Mouse (Mus musculus): ENCODE data around the gene Cd48. TPM values are rescaled to one million over a fixed set of nuclear protein-coding genes. Genes with fewer than 3 reads are reported as not detected.

The Cd48 gene
- total RNA-seq (2017): 104 and 153 TPM in 2 replicates

DNA sequence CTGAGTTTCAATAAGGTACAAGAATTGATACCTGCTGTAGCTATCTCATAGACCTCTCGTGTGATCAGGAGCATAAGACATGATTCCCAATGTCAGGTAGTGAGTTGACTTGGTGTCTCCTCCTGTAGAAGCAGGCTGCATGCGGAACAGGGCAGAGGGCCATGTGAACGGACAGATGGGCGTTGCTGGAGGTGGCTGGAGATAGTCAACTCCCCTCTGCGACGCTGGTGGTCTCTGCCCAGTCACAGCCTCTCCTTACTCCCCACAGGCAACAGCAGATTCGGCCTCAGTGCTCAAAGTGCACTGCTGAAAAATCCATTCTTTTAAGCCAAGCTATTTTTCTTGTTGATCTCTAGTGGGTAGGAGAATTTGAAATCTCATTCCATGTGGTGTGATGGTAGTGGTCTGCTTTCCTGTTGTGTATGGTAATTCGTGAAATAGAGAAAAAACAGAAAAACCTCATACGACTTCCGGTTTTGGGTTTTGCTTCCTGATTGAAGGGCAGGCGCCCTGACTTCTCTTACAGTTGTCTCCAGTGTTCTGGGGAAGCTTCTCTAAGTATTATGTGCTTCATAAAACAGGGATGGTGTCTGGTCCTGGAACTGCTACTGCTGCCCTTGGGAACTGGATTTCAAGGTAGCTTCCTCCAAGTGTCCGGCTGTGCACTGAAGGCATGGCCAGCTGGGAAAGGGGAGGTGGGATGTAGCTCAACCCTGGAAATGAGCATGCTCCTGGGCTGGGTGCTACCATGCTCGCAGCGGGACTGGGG, at the start of gene Cd48:
Gene Cd48, plus strand, starts transcription at position 479 of the 769 bp plus-strand sequence.
- ATAC-seq (replicated peaks; ENCODE audit: low read depth, poor library complexity, severe bottlenecking): peak; percentile 68

DNA sequence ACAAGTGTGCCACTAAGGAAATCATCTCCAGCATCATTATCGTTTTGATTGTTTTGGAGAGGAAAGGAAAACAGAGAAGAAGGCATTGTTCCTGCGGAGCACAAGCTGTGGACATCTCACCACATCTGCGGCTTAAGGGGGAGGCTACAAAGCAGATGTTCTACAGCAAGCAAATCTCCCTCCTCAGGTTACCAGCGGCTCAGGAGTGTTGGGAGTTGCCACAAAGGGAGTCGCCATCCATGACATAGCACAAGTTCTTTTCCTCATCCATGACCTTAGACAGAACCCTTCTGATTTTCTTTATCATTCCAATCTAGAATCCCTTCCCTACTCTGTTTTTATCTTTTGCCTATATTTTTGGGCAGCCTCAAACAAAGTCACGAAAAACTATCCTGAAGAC, 46.1 kb upstream of the Cd48 start:
- no peak for ATAC-seq (replicated peaks; ENCODE audit: low read depth, poor library complexity, severe bottlenecking)

DNA sequence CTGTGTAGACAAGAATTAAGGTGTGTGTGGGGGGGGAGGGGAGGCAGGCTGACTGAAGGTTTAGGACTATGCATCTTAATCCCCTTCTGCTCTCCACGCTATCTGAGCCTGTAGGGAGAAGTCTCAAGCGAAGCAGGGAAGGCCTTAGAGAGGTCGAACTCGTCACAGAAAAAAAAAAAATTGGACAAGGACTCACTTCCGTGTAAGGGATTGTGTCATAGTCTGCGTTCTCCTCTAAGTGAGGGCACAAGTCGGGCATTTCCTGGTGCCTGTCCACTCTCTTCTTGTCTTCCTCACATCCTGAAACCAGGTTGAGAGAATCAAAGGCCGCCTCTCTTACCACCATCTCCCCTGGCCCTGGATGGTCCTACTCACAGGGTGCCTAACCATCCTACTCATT, 44.7 kb upstream of the Cd48 start:
- ATAC-seq (replicated peaks; ENCODE audit: low read depth, poor library complexity, severe bottlenecking): no peak

DNA sequence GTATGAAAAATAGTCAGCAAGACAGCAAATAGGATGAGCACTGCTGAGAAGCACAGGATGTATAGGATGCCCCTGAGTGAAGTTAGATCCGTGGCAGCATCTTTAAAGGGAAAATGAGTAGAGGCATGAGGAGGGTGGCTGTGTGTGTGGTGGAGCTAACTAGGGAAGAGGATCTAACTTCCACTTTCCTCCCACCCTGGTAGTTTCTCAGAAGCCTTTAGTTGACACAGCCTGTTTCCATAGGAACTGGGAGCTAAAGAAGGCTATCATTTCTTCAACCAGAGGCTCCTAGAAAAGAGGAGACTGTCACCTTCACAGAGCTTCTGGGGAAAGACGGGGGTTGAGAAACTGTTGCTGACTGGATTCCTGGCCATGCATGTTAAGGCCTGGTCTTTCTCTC, 43.1 kb upstream of the Cd48 start:
- no peak for ATAC-seq (replicated peaks; ENCODE audit: low read depth, poor library complexity, severe bottlenecking)

DNA sequence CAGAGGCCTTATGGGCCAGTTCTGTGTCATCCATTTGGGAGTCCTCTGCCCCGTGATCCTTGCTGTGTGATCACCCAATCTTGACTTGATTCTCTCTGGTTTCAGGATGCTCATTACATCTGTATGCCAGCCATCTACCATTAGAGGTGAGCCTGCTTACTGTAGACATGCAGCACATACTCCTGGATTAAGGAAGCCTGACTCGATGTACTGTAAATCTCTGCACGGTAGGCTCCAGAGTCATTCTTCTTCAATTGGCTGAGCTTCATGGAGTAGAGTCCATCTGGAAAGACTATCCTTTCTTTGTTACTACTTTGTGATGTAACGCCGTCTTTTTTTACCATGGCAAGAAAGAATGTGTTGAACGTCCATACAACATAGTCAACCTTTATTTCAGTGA, 41.0 kb upstream of the Cd48 start:
- no peak for ATAC-seq (replicated peaks; ENCODE audit: low read depth, poor library complexity, severe bottlenecking)

DNA sequence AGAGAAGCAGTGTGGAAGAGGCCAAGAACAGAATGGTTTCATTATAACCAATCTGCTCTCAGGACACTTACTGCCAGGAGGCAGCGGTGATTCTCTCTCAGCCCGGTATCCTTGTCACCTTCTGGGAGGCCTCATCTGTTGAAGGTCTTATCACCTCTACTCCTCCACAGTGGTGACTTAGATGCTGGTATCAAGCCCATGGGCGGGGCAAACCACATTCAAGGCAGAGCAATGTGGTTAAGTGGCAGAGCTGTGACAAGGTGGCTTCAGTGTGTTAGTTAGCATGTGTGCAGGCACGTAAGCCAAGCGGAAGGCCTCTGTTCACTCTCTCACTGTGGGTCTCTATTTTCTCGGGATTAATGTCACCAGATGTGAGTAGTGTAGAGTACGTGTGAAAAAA, 38.2 kb upstream of the Cd48 start:
- ATAC-seq (replicated peaks; ENCODE audit: low read depth, poor library complexity, severe bottlenecking): peak; percentile 92

DNA sequence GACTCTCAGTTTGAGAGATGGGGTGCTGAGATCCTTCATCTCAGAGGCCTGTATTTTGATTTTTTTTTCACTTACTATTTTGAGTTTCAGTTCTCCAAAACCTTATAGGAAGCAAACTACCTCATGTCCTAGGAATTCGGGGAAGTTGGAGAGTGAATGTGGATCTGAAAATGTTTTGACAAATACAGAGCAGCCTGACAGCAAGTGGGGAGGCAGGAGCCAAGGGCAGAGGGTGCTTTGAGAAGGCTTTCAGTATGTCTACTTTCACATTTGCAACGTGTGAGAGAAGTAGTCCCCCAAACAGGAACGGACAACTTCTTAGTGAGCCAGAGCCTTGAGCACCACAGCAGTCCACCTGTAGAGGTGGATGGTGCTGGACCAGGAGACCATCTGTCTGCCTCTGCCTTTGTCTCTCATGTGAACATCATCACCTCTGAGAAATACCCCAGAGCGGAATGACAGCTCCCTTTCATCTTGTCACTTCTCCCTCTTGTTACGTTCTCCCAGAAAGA, 35.3 kb upstream of the Cd48 start:
- peak; percentile 37; the same call in 1 of the 2 replicates for ATAC-seq (replicated peaks; ENCODE audit: low read depth, poor library complexity, severe bottlenecking)

DNA sequence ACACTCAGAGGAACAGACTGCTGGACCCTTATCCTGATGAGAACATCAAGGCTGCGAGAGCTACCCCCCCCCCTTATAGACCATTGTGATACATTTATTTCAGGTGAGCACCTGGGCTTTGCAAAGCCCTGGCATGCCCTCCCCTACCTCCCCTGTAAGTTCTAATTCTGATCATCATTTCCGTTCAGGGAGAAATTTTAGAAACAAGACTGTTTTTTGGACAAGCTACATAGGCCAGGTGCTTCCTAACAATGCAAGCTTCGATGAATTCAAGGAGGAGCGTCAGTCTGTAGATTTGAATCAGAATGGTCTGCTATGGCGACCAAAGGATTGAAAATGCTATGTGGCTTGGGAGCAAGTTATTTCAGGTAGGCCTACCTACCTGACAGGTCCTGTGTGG, 34.1 kb upstream of the Cd48 start:
- no peak for ATAC-seq (replicated peaks; ENCODE audit: low read depth, poor library complexity, severe bottlenecking)

DNA sequence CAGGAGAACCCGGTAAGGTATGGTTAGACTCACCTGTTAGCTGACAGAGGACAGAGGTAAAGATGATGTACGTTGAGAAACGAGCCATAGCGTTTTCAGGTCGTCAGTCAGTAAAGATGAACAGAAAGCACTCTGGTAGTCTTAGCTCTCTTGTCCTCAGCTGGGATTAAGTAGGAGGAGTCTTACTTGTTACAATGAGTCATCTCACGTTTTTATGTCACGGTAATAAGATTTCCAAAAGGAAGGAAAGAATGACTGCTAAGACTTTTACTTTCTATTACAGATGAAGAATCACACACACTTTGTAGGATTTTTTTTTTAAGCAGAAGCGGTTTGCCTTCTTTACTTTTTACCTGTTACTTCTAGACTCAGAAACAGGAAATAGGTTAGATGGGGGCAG, 33.0 kb upstream of the Cd48 start:
- no peak for ATAC-seq (replicated peaks; ENCODE audit: low read depth, poor library complexity, severe bottlenecking)

DNA sequence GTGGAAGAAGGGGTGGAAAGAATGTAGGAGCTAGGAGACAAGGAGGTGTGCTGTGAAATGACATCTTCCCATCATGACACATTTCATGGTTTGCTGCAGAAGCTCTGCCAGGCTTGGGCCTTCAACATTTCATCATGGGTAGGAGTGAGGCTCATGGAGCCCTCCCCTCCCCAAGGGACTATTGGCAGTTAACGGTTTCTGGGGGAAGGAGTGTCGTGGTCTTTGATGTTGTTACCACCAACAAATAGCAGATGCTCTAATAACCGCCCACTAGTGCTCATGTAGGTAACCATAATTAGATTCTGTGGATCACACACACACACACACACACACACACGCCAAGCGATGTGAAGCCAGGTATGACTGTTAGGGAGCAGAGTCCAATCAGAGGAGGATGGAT, 29.1 kb upstream of the Cd48 start, which contains the start of gene Slamf7:
Gene Slamf7, minus strand, starts transcription at position 302 of the 400 bp plus-strand sequence.
- ATAC-seq (replicated peaks; ENCODE audit: low read depth, poor library complexity, severe bottlenecking): no peak

DNA sequence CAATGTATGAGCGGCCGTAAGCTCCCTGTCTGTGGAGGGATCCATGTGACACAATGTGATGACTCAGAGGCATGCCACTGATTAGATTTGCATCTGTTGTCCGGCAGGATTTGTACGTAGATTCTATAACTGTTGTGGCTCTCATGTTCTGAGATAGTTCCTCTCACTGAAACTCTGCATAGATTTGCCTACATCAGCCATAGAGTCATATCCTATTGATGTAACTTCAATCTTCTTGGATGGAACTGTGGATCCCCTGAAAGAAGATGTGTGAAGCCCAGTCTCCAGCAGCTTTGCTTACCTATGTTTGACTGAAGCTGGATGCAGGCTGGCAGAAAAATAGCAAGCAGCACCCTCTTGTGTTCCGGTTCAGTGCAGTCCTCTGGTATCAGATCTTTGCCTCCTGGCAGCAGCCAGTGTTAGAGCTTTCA, 23.2 kb upstream of the Cd48 start:
- ATAC-seq (replicated peaks; ENCODE audit: low read depth, poor library complexity, severe bottlenecking): no peak; the same call in 1 of the 2 replicates

DNA sequence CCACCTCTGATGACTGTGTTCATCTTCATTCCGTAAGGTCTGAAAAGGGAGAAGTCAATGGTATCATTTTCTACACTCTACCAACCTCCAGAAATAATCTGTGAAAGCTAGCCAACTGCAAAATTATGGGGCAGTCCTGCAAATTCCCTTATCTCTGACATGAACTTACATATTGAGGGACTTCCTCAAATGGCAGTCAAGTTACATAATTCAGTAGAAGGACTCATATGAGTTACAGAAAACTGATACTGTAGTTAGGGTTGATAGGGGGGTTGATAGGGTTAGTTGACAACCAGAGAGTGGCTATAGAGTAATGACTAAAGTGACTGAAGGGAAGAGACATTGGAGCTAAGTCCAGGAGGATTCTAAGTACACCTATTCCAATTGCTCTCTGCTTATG, 21.4 kb upstream of the Cd48 start:
- ATAC-seq (replicated peaks; ENCODE audit: low read depth, poor library complexity, severe bottlenecking): peak; percentile 90

DNA sequence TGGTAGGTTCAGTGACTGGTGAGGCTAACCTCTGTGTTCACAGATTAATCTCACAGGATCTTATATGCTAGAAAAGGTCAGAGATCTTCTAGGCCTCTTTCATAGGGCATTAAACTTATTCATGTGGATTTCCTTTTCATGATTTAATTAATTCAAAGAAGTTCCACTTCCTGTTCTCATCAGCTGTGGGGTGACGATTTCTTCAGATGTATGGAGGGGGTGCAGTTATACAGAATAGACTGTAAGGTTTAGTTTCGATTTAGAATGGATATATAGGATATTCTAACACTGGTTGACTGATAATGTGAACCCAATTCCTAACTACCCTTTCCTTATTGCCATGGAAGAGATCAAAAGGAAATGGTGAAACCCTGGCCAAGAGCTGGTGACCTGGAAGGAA, 20.3 kb upstream of the Cd48 start:
- no peak for ATAC-seq (replicated peaks; ENCODE audit: low read depth, poor library complexity, severe bottlenecking)

DNA sequence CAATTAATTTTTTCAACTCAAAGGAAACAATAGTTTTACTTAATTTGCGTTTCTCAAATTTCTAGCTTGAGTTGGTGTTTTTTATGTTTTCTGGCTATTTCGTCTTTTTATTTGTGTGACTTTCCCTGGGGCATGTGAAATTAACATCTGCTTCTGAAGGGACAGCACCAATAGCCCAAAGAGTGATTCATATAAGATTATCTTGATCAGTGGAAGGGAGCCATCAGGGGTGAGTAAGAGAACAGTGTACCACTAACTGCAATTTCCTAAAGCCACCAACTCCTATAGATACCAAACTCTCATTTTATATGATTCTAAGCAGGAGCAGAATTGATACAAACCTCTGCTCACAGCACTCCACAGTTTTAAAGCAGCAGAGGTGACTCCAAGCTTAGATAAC, 18.1 kb upstream of the Cd48 start:
- ATAC-seq (replicated peaks; ENCODE audit: low read depth, poor library complexity, severe bottlenecking): no peak

DNA sequence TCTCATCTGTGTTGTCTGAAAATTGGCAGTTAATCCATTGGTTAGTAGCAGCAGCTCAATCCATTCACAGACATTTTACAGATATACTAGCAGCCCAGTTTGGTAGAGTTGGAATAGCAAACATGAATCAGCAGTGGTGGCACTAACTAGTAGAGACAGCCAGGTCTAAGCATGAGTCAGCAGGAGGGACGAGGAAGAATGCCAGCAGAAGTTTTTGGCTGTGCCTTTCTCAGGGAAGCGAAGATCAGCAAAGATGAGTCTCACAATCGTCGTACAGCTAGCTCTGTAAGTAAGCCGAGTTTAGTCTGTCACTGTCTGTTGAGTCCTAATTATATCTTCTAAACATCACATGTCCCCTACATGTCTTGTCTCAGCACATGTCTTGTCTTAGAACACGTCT, 15.5 kb upstream of the Cd48 start:
- no peak for ATAC-seq (replicated peaks; ENCODE audit: low read depth, poor library complexity, severe bottlenecking)

DNA sequence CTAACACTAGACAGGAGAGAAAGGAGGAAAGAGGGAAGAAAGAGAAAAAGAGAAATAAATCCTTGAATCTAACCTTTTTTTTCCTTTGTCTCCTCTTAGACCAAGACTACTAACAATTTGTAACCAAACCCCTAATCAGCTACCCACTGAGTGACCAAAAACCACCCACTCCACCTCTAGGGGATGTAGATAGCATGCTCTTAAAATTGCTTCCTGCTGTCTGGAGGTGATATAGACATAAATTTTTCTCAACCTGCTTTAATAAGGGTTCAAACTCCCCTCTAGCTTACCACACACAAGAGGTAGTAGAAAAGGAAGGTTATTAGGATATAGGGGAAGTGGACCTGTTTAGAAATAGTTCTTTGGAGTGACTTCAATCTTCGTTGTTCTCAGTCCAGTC, 14.6 kb upstream of the Cd48 start:
- no peak for ATAC-seq (replicated peaks; ENCODE audit: low read depth, poor library complexity, severe bottlenecking)

DNA sequence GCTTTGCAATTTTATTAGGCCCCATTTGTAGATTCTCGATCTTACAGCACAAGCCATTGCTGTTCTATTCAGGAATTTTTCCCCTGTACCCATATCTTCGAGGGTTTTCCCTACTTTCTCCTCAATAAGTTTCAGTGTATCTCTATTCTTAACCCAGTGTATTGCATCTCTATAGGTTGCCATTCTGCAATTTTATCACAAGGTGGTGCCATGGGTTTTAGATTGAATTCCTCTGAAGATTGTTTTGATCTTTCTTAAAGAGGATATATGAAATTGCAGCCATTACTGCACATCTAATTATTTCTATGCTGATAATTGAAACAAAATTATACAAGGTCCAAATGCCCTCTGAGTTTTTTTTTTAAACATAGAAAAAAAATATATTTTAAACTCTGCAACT, 9.4 kb upstream of the Cd48 start:
- ATAC-seq (replicated peaks; ENCODE audit: low read depth, poor library complexity, severe bottlenecking): peak; percentile 53; the same call in 1 of the 2 replicates

DNA sequence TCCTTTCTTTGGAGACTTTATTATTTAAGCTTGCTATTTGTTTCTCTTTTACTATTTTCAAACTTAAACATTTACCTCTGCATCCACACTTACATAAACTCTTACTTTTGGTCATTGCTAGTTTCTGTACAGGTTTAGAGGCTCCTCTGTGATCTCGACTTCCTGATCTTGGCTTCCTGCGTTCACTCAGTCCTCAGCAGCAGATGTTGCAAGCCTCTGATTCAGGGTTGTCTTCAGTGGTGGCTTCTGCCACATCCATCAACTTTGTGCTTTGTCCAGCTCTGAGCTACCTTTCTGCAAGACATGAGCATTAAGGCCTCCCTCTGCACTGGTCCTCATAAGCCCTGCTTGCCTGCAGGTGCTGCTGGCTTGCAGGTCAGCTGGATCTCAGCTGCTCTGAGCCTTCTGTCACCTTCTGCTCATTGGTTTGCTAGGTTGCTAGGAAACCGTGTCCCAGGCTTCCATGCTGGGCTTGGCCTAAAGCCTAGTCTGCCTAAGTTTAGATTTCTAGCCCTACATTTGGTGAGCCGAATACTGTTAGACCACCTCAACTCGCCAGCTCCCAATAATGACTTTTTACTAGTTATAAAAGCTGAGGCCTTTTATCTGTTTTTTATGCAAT, 8.8 kb upstream of the Cd48 start:
- peak; percentile 65 for ATAC-seq (replicated peaks; ENCODE audit: low read depth, poor library complexity, severe bottlenecking)

DNA sequence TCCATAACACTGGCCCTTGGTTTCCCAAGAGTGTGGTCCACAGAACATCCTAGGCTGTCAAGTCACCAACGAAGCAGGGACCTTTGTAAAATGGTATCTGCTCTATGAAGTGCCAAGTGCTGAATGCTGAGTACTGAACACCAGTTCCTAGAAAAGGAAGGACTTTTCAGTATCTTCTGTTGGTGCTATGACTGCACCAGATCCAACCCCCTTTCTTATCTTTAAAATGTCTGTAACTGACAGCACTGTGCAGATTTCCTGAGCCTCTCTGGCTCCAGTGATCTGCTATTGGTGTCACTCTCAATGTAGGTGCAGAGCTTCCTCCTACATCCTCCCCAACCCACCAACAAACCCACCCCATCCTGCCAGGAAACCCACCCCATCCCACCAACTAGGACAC, 7.3 kb upstream of the Cd48 start:
- ATAC-seq (replicated peaks; ENCODE audit: low read depth, poor library complexity, severe bottlenecking): peak; percentile 43

DNA sequence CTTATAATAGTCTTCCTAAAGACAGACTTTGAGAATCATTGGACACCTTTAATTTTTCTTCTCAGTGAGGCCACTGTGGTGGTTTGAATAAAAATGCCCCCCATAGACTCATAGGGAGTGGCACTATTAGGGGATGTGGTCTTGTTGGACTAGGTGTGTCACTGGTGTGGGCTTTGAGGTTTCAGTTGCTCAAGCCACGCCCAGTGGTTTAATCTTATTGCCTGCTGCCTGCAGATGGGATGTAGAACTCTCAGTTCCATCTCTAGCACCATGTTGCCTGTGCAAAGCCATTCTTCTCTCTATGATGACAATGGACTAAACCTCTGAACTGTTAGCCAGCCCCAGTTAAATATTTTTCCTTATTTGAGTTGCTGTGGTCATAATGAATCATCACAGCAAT, 4.1 kb upstream of the Cd48 start:
- ATAC-seq (replicated peaks; ENCODE audit: low read depth, poor library complexity, severe bottlenecking): peak; percentile 31; the same call in 1 of the 2 replicates

DNA sequence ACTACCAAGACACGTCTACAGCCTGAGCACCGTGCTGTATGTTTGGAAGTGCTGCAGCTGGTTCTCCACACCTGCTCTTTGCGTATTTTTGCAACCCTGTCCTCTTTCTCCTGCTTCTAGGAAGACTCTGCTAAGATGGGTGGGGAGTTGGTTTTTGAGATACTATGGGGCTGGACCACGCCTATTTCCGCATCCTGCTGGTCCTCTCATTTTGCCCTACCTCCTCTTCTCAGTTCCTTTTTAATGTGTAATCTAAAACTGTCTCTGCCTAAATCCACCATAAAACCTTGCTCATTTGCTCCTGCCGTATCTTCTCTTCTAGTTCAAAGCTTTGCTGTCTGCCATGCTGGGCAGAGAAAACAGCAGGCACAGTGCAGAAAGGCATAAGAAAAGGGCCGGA, 800 bp upstream of the Cd48 start:
- ATAC-seq (replicated peaks; ENCODE audit: low read depth, poor library complexity, severe bottlenecking): peak; percentile 72
